Mouse (Mus musculus): ENCODE data around the gene Ldhb.
"Not testable (repeated sequence)": the region's sequence is repeated elsewhere in the genome, so short reads cannot be mapped to it uniquely, and the experiment has no call there.

The Ldhb gene

DNA sequence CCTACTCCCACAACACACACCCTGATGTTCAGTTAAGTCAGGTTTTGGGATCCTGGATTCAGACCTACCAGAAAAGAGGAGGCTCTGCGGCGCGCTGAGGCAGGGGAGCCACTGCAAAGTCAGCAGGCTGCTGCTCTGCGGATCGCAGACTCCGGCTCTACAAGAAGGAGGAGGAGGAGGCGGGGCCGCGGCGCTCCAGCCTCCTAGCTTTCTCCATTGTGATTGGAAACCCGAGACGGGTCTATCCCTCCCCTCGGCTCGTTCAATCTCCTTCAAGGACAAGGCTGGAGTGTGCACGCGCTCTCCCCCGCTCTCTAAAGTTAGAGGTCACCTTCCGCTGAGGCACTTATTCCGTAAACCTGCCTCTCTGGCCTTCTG is at the start of gene Ldhb:
Gene Ldhb (minus strand): TSS at position 173 of the 378 bp plus-strand sequence.
- peak; percentile 11 to 25 for DNase-seq

DNA sequence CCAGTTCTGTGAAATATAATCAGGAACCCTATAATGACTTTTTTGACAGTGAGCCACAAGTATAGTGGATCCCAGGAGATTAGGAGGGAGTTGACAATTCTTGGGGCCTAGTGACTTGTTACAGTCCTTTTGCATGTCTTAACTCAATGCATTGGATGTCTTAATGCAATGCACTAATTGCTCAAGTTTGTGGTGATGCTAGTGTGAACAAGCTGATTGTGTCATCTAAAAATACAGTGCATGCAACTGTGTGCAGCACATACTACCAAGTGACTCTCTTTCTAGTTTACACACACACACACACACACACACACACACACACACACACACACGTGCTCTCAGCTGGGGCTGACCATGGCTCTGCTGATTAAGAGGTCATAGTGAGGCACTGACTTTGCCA is 48.2 kb upstream of the Ldhb start:
- no peak for DNase-seq

DNA sequence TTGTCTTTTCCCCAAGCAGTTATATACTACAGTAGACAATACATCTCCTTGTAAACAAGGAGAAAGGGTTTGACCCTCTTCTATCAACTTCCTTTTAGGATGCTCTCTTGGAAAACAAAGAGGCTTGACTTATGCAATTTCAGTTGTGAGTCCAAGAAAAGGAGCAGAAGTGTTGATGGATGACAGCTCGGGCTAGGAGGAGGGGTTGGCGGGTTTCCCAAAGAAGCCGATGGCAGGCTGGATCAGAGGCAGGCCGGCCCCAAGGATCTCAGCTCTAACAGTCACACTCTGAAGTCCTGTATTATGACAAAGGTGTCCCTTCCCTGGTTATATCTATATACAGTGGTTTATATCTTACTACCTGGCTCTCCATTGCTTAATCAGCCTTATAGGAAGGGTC is 43.7 kb upstream of the Ldhb start:
- no peak for DNase-seq

DNA sequence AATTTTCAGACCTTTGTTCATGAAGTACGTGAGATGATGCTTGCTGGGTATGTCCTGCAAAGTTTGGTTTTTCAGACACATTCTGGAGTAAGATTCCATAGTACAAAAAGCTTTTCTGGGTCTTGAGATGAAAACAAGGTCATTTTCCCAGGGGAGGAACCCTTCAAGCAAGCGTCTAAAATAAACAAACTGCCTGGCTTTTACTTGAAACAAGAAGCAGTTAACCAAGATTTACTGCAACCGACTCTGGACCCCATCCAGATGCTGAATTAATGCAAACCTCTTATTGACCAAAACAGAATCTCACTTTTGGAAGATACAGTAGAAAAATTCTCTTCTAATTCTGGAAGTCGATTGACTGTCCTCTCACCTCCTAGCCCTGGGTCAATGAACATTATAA is 43.1 kb upstream of the Ldhb start:
- DNase-seq, result no peak

DNA sequence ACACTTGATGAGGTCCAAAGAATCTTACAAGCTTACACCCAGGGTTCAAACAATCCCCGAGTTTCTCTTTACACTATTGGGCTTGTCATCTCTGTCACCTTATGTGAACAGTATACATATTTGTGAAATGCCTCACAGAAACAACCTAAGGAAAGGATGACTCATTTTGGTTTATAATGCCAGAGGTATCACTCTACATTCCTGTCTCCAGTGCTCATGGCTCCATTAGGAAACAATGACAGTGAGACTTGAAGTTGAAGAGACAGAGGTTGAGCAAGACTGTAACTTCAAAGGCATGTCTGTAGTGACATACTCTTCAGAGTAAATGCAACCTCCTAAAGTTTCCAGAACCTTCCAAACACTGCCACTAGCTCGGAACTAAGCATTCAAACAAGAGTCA is 40.6 kb upstream of the Ldhb start:
- DNase-seq, result no peak

DNA sequence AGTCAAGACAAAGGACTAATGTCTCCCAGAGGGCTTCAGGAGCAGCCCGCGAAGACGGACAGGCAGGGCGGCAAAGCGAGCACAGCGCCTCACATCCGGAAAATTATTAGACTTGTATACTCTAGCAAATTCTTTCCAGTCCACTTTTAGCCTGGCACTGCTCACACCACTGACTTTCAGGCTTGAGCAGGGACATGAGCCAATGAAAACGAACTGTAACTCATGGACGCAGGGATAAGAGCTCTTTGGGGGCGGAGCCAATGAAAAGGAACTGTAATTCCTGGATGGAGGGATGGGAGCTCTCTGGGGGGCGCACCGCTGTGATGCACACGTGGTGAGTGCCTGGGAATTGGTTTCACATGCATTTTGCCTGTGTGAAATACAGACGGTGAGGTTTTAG is 37.4 kb upstream of the Ldhb start:
- no peak for DNase-seq

DNA sequence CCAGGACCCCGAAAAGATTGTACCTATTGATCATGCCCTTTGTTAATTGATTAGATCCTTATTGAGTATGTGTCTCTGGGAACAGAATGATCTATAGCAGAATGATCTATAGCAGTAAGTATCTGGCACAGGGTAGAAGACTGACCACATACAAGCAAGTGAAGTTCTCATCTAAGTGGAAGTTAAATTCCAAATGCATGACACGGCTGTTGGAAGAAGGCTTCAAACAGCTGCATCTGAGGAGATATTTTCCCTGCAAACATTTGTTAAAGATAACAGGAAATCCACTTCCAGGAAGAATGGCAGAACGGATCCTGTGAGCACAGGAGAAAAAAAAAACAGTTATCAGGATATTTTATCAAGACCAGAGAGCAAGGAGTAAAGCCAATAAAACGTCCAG is 35.9 kb upstream of the Ldhb start:
- DNase-seq, result no peak

DNA sequence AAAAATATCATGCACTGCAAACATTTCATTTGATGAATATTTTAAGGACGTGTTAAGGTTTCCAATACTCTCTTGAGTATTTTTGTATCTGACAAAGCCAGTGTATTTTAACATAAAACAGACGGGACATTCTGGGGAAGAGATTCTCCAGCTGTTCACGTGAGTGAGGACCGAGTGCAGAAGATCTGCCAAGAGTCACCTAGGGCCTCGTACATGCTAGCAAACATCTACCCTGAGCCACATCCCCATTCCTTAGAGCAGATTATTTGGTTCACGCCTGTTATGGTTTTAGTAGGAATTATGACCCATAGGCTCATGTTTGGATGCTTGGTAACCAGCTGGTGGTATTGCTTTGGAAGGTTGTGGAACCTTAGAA is 35.0 kb upstream of the Ldhb start:
- no peak for DNase-seq

DNA sequence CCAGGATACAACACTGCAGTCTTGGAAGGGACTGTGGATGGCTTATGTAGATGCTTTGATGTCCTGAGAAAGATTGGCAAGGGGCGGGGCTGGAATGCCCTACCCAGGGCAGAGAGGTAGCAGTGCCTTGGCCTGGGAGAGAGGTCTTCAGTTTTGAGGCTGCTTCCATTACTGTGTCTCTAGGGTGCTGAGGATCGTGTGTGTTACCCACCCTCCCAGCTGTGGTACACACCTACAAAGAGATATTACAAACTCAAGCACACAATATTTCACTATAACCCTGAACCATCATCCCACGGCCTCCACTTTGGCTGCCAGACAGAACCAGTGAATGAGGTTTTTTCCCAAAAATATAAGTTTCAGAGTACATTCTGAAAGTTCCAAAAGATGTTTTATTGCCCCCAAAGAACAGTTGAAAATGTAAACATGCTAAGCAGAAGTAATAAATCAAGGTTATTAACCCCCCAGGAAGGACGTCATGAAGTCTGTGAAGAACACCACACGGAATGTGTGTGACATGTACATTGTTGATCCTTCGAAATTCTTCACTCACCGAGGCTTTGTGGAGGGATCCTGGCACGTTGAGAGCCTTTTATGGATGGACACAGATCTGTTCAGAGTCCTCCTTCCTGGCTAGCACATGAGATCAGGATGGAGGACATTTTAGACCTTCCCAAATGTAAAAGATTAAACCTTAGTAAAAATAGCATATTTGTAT is 34.5 kb upstream of the Ldhb start:
- no peak for DNase-seq

DNA sequence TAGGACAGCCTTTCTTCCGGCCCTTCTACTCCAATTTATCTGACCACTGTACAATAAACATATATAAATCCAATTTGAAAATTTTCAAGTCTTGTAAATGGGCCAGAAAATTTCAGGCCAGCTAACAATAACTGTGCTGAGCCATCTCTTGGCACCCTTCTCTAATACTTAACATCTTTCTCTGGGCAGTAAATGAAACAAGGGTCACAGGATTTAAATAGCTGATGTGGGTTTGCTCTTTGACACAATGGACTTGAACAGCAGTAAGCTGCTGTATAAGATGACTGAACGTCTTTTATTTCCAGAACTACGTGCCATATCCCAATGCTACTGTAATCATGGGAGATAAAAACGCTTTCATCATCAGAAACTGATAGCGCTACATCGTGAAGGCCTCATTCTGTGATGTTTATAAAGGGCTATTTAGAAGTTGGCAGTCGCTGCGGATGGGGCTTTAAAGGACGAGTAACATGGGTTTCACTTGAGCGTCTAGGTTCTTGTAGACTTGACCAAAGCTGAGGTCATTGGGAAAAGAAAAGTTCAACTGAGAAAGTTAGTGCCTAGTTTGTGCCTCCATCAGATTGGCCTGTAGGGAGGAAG is 32.9 kb upstream of the Ldhb start:
- DNase-seq, result no peak

DNA sequence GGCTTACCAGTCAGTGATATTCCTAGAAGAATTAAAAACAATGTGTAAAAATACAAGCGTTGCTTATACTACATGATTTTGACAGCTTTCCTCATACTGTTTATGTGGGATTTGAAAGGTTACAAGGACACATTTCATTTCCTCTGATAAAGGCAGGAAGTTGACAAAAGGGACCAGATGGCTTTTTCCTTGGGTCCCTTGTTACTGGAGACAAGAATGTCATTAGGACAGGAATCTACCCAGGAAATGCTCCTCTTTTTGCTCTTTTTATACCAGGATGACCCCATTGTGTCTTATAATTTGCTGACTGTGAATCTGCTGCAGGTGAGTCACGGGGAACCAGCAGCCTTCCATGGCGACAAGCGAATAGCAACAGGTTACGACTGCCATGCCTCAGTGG is 32.4 kb upstream of the Ldhb start:
- no peak for DNase-seq

DNA sequence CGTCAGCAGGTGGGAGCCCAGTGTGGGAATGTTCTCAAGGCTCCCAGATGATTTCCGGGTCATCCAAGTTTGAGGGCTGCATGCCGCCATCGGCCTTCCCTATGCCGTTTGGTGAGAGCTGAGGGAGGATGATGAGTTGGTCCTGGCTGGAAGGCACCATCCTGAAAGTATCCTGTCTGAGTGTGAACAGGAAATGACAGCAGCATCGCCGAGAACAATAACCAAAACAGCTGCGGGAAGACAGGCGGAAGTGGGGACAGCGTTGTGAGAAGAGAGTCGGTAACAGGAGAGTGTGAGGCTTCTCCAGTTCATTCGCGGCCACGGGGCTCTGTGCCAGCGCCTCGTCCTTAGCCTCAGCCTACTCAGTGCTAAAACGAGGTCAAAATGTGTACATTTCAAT is 30.7 kb upstream of the Ldhb start:
- DNase-seq, result peak; percentile 9 to 16

DNA sequence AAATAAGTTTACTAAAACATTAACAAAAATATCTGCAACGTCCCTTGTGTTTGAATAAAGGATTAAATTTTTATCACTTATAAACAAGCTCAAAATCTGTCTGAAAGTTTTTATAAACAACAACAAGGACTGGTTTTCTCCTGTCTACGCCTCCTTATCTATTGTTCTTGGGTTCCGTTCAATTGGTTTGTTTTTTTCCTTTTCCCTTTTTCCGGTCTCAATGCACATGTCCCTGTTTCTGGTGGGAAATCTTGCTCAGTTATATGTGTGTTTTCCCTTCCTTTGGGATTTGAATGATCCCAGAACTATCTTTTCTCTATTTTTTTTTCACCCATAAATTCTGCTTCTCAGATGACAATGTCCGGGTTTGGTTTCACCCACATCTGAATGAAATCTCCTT is 25.7 kb upstream of the Ldhb start:
- no peak for DNase-seq

DNA sequence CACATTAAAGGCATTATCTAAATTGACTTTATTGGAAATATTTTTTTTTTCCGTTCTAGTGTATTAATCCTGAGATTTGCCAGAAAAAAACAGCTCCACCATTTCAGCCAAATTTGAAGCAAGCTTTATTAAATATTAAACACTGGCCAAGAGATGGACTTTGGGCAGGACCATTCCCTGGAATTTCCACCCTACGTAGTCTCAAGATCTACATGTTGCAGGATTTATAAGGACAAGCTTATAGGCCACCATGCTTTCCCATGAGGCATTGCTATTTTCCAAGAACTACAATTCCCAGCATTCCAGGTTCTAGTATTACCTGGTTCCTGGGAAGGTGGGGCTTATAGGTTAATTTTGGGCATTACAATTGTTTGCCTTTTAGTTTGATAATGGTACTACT is 24.9 kb upstream of the Ldhb start:
- DNase-seq, result no peak

DNA sequence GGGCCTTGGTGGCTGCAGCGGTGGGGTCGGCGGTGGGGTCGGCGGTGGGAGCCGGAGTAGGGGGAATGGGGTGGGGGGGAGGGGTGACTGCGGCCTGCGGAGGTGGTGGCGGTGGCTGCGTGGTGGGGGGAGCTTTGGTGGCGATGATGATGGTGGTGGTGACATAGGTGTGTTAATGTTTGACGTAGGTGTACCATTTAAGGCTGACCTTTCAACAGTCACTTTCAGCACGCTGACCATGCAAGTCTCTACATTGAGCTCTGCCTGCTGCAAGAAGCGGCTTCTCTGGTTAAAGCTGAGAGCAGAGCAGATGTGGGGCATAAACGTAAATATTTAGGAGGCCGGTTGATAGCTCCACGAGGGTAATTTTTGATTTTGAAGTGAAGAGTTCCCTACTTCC is 24.4 kb upstream of the Ldhb start:
- no peak for DNase-seq

DNA sequence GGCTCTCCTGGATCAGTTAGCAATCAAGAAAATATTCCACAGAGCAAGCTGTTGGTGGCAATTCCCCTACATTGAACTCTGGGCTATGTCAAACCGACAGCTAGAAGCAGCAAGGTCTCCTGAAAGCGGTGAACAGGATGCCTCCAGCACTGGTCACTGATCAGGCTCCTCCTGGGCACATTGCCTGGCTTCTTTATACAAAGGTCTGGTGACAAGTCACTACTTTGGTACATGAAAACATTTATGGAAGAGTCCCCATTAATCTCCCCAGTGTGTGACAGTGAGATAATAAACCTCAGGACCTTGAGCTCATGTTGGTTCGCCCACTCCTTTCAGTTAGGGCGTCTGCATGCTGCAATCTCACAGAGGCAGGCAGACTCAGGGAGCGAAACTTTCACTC is 22.6 kb upstream of the Ldhb start:
- no peak for DNase-seq

DNA sequence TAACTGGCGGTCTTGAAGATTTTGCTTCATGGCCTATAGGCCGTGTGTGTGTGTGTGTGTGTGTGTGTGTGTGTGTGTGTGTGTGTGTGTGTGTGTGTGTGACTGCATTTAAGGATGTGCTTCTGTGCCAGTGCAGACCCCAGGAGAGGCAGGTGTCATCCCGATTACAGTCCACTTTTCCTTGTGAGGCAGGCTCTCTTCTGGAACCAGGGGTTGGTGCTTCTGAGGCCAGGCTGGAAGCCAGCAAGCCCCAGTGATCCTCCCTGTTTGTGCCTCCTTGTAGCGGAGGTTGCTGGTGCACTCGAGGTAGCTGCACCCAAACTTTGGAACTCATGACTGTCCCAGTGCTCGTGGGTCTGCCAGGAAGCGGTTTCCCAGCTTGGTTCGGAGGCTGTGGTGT is 21.9 kb upstream of the Ldhb start:
- DNase-seq, result no peak

DNA sequence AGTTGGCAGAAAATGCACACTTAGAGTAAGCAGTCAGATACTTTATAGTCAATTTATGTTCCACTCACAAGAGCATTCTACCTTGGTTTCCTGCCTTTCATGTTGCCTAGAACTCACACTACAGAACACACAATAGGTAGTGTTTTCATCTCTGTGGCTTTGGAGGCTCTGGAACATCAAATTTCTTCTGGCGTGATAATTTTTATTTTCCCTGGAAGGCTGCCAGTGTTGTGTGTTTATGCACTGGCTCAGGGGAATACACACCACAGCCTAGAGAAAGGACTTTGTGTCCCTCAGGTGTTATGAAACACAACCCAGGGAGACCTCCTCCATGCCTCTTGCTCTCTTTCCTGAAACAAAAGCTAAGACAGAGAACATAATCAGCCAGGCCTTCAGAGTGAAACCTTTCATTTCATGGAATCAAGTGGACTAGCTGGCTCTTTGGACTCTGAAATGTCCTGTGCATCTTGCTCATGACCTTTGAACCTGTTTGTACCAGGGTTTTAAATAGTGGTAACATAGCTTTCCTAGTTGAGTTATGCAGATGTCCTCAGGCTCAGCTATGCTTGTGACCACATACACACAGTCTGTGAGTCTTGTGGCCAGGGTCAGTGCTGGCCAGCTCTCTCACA is 20.3 kb upstream of the Ldhb start:
- no peak for DNase-seq

DNA sequence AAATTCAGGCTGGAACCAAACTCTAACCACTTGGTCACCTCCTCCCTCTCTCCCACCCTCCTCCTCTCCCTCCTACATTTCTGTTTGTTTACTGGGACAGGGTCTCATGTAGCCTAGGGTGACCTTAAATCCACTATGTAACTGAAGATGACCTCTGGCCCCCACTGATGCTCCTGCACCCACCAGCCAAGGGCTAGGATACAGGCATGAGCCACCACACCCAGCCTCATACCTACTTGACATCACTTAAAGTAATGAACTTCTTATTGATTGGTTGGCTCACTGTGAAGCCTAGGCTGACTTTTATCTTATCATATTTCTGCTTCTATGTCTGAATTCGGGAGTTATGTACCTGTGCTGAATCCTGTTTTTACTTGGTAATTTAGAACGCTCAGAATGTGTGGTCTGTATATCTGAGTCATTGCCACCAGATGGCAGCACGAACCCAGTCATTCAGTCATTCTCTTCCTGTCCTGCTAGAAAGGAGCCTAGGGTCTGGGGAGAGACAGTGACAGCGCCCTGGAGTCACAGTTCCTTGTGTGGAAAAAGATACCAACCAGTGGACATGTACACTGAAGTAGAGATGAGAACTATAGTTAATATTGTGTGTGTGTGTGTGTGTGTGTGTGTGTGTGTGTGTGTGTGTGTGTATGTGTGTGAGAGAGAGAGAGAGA is 17.0 kb upstream of the Ldhb start:
- DNase-seq, result peak in 1 of 2 experiments; percentile 47

DNA sequence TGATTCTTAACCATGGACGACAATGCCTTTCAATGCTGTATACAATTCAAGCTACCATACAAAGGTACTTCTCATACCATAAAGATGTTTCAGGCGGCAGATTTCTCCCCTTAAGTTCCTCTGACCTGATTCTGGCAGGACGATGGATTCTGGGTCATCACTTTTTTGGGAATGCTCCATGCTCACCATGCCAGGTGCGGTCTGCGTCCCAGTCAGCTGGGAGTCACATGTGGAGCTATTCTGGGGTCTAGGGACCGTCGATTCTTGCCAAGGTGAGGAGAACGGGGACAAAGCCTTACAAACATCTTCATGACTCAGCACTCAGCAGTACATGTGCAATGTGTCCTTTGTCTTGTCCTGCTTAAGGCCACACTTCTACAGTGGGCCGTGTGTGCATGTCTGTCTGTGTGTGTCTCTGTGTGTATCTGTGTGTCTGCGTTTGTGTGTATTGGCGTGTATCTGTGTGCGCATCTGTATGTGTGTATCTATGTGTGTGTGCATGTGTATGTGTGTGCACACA is 13.9 kb upstream of the Ldhb start:
- DNase-seq, result no peak

DNA sequence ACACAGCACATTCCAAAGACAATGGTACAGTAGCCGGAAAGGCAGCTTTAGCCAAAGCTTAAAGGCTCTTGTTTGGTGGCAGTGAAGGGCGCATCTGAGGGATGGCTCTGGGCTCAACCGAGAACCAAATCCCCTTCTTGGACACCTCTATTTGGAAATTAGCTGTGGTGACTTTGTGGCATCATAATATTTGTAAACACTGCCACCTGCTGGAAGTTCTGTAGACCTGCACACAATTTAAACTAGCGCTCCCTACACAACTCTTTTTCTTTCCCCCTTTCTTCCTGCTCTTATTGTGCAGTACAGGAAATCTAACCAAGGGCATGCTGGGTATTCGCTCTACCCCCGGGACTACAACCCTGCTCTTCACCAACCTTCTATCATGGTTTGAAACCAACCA is 11.4 kb upstream of the Ldhb start:
- no peak for DNase-seq

DNA sequence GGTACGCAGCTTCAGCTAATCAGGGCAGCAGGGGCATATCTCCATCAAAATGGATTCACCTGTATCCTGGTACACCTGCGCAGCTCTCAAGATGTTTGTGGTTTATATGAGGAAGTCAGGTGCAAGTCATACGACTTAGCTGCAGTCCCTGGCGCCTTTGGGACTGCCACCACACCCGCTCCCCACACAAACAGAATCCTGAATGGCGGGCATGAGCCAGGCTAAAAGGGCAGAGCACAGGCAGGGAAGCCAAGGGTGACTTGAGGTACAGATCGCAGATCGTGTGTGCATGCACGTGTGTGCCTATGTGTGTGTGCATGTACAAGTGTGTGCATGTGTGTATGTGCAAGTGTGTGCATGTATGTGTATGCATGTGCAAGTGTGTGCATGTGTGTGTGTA is 7.6 kb upstream of the Ldhb start:
- not testable (repeated sequence) for DNase-seq

DNA sequence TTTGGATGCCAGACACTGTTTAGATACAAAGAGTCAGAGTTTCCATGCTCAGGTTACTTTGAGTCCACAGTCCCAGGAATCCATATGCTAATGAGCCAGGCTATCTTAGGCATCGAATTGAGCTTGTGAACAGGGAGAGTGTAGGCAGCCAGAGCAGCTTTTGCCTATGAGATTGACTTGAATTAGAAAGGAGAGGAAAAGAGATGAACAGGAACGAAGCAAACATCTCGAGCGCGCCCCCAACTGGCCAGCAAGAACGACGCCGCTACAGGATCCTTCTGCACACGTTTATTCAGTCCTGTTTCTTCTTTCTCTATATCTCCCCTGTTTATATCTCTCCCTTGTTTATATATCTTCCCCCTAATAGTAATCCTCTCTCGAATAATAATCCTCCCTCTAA is 7.2 kb upstream of the Ldhb start:
- DNase-seq, result peak in 1 of 2 experiments; percentile 14

DNA sequence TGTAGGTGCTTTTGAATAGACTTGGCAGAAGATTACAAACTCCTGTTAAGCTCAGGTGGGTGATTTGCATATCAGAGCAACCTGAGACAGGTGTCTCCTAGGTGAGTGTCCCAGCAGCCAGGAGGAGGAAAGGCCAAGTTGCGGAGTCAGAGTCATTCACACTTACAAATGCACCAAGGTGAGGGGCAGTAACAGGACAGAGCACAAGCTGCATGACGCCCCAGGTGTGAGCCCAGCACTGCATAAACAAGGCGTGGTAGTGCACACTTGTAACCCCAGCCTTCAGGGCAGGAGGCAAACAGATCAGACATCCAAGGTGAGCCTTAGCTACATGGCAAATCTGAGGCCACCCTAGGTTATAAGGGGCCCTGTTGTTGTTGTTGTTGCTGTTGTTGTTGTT is 5.1 kb upstream of the Ldhb start:
- no peak for DNase-seq

All from spleen, adult 18-20 months (tissue).